Mouse (Mus musculus): ENCODE results near the gene Sh3pxd2a.

DNA sequence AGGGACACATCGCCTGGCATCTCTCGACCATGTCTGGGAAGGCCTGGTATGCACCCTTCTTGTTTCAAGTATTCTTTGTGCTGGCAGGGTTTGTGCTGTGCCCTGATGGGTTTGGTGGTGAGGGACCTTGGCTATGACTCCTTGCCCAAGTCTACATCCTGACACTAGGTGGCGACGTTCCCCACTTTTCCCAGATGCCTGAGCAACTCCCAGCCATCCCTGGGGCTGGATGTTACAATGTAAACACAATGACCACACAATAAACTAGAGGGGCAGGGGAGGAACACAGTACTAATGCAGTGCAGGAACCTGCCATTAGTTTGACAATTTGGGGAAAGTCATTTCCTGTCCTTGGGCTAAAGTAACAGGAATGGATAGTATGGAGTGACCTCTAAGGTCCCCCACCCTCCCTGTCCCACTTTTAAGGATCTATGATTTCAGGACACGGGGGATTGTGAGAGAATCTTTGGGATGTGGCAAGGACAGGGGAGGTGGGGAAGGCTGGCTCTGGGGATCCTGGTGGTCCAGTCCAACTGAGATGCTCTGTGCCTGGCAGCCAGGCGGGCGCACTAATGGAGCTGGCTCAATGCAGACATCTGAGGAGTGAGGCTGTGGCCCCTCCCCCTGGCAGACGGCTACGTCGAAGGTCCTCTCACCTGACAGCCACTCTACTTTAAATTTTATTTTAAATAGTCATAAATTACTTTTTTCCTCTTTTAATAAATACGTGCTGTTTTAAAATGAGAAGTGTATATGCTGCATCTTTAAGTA is 199.7 kb downstream of the Sh3pxd2a start:
- peak; percentile 82 for TF ChIP-seq CTCF (IDR thresholded peaks at IDR 0.05; ENCODE audit: low read depth)
- TF ChIP-seq EP300 (IDR thresholded peaks at IDR 0.05; ENCODE audit: low read depth) = no peak

Measured in heart, postnatal 0 days (tissue).